ENCODE assay signal across 7 mouse cellular contexts in genomic region chr14:103099238-103099933, GRCm38 (mm10). TPM values are rescaled to one million over a fixed set of nuclear protein-coding genes. Genes with fewer than 3 reads are reported as not detected.
A peak's percentile ranks its signal among the peaks of the same experiment; 100 is the strongest.
DNase-seq lines count a peak whose midpoint lies in the region; ATAC-seq lines count a peak whose summit lies in the region.

Gene Fbxl3 (minus strand): TSS chr14:103099566.

- peak; percentile 92 for ATAC-seq in embryonic facial prominence, embryonic 12.5 days (ENCODE audit: insufficient number of reproducible peaks, insufficient read depth, low FRiP score, low TSS enrichment)
- ATAC-seq in limb, embryonic 11.5 days (ENCODE audit: insufficient number of reproducible peaks, low FRiP score, low TSS enrichment, low read depth), result peak; percentile 95
- peak; percentile 87 for ATAC-seq in midbrain, embryonic 14.5 days (ENCODE audit: low FRiP score, low TSS enrichment)

- peaks cover 8% of the 10 kb centered on the region; the same call in 1 of the 2 replicates for H3K4me1 ChIP-seq in embryonic facial prominence, embryonic 12.5 days
- no peaks in the 10 kb centered on the region for H3K4me1 ChIP-seq in limb, embryonic 11.5 days (ENCODE audit: control insufficient read depth, insufficient read depth, low read length)
- peaks cover 20% of the 10 kb centered on the region for H3K4me1 ChIP-seq in midbrain, embryonic 14.5 days (ENCODE audit: control insufficient read depth, insufficient read depth, low read length)

- under 1% methylated on average over 86 of the region's 88 CpGs for WGBS in embryonic facial prominence, embryonic 12.5 days
- WGBS in limb, embryonic 11.5 days, result under 1% methylated on average over 86 of the region's 88 CpGs
- under 1% methylated on average over 77 of the region's 88 CpGs for WGBS in midbrain, embryonic 14.5 days

- peak within 1 kb of the TSS; percentile 95 for H3K9ac ChIP-seq in embryonic facial prominence, embryonic 12.5 days
- H3K9ac ChIP-seq in limb, embryonic 11.5 days (ENCODE audit: low read length), result peak within 1 kb of the TSS; percentile 99
- H3K9ac ChIP-seq in midbrain, embryonic 14.5 days (replicated peaks; ENCODE audit: low read length), result peak within 1 kb of the TSS; percentile 96

- H3K9me3 ChIP-seq in embryonic facial prominence, embryonic 12.5 days, result no peaks in the 10 kb centered on the region
- H3K9me3 ChIP-seq in limb, embryonic 11.5 days (ENCODE audit: control insufficient read depth, low read length), result no peaks in the 10 kb centered on the region
- no peaks in the 10 kb centered on the region for H3K9me3 ChIP-seq in midbrain, embryonic 14.5 days (ENCODE audit: control insufficient read depth, low read length)

- peak; percentile 90 for DNase-seq in adrenal gland, postnatal 25 days
- DNase-seq in heart, adult 11 months, result peak; percentile 100
- peak; percentile 95 for DNase-seq in kidney, adult 18-20 months
- DNase-seq in limb, embryonic 11.5 days (ENCODE audit: low spot score), result peak; percentile 90
- DNase-seq in midbrain, embryonic 14.5 days, result peak; percentile 94
- peak; percentile 81 to 85 for DNase-seq in spleen, adult 18-20 months

- H3K4me2 ChIP-seq in embryonic facial prominence, embryonic 12.5 days (replicated peaks), result peak within 1 kb of the TSS; percentile 59
- peak within 1 kb of the TSS; percentile 62 for H3K4me2 ChIP-seq in limb, embryonic 11.5 days (ENCODE audit: low read depth, severe bottlenecking)
- peak within 1 kb of the TSS; percentile 71 for H3K4me2 ChIP-seq in midbrain, embryonic 14.5 days (ENCODE audit: low read length)

- H3K4me3 ChIP-seq in embryonic facial prominence, embryonic 12.5 days, result peak within 1 kb of the TSS; percentile 82
- H3K4me3 ChIP-seq in limb, embryonic 11.5 days (ENCODE audit: low read depth, low read length), result peak within 1 kb of the TSS; percentile 85
- H3K4me3 ChIP-seq in midbrain, embryonic 14.5 days (replicated peaks; ENCODE audit: low read depth, low read length), result peak within 1 kb of the TSS; percentile 82

- H3K27ac ChIP-seq in embryonic facial prominence, embryonic 12.5 days, result peak within 1 kb of the TSS; percentile 98
- H3K27ac ChIP-seq in limb, embryonic 11.5 days (replicated peaks; ENCODE audit: low read depth, low read length), result peak within 1 kb of the TSS; percentile 99
- H3K27ac ChIP-seq in midbrain, embryonic 14.5 days (replicated peaks; ENCODE audit: low read depth, low read length), result peak within 1 kb of the TSS; percentile 99

- H3K36me3 ChIP-seq in embryonic facial prominence, embryonic 12.5 days, result 0 out of 2 replicates have a peak, but pooled peaks cover 3% of the 10 kb centered on the region
- H3K36me3 ChIP-seq in limb, embryonic 11.5 days (ENCODE audit: control insufficient read depth, insufficient read depth, low read length), result no peaks in the 10 kb centered on the region; the same call in 1 of the 2 replicates
- peaks cover 15% of the 10 kb centered on the region; the same call in 1 of the 2 replicates for H3K36me3 ChIP-seq in midbrain, embryonic 14.5 days (ENCODE audit: control insufficient read depth, insufficient read depth, low read length)

- no peaks in the 10 kb centered on the region for H3K27me3 ChIP-seq in embryonic facial prominence, embryonic 12.5 days
- no peaks in the 10 kb centered on the region for H3K27me3 ChIP-seq in limb, embryonic 11.5 days (ENCODE audit: control insufficient read depth, insufficient read depth, low read length)
- no peaks in the 10 kb centered on the region for H3K27me3 ChIP-seq in midbrain, embryonic 14.5 days (ENCODE audit: control insufficient read depth, insufficient read depth, low read length)

RNA-seq across cellular contexts. Expression of gene Fbxl3, which starts in this region (rescaled TPM):
- total RNA-seq in adrenal gland, postnatal 25 days (2021), result 76.8 and 86.4 TPM in 2 replicates
- 27.2 and 31.4 TPM in 2 replicates for polyA plus RNA-seq in embryonic facial prominence, embryonic 12.5 days (2016; fragmentation: Nextera tagmentation; extraction: Ambion mirVana)
- 24.0 and 25.2 TPM in 2 replicates for polyA plus RNA-seq in limb, embryonic 11.5 days (2014; fragmentation: Nextera tagmentation; extraction: Ambion mirVana)
- polyA plus RNA-seq in midbrain, embryonic 14.5 days (2014; fragmentation: Nextera tagmentation; extraction: Ambion mirVana), result 30.4 and 36.2 TPM in 2 replicates

Comparison
In these comparisons a context has a peak if more than half of its experiments do, and no peak if none do; other contexts are left out.
1. Peak in every context shown above with its lines: DNase-seq, ATAC-seq, H3K4me3 ChIP-seq and H3K27ac ChIP-seq.